12 mouse cellular contexts compared by ENCODE assay signal in genomic region chr3:97325621-97326345, GRCm38 (mm10). TPM values are rescaled to one million over a fixed set of nuclear protein-coding genes. Genes with fewer than 3 reads are reported as not detected.
DNase-seq lines count a peak whose midpoint lies in the region; ATAC-seq and TF ChIP-seq lines count a peak whose summit lies in the region.
"Had no signal": no experiment of that assay in that cellular context is flagged by ENCODE, and none has a peak within 500 bp of the region (broad histone marks: within the 10 kb centered on the region; RNA-seq: fewer than 3 reads in every experiment).

No protein-coding gene starts in this region.

- no peak overlapping the region for H3K9ac ChIP-seq in hindbrain, embryonic 12.5 days
- no peak overlapping the region for H3K9ac ChIP-seq in neural tube, embryonic 11.5 days (ENCODE audit: low read length)
- H3K9ac ChIP-seq: intestine, embryonic 15.5 days; liver, embryonic 13.5 days; neural tube, embryonic 13.5 days had no signal

- peaks cover 11% of the 10 kb centered on the region; the same call in 1 of the 2 replicates for H3K4me1 ChIP-seq in hindbrain, embryonic 12.5 days
- H3K4me1 ChIP-seq in neural tube, embryonic 11.5 days (ENCODE audit: control insufficient read depth, insufficient read depth, low read length), result peaks cover 5% of the 10 kb centered on the region; the same call in 1 of the 2 replicates
- H3K4me1 ChIP-seq in thymus, adult 2 months (replicated peaks; ENCODE audit: control insufficient read depth, insufficient read depth, low read length), result no peaks in the 10 kb centered on the region
- H3K4me1 ChIP-seq: liver, embryonic 13.5 days had no signal

- ATAC-seq in hindbrain, embryonic 12.5 days (ENCODE audit: low FRiP score), result peak; percentile 32; the same call in 1 of the 2 replicates
- peak; percentile 70; the same call in 1 of the 2 replicates for ATAC-seq in neural tube, embryonic 11.5 days (ENCODE audit: insufficient read depth, low FRiP score, low TSS enrichment)
- ATAC-seq: intestine, embryonic 15.5 days had no signal

- WGBS in hindbrain, embryonic 12.5 days, result 55% methylated on average over 15 of the region's 15 CpGs
- WGBS in neural tube, embryonic 11.5 days, result 44% methylated on average over 15 of the region's 15 CpGs
- 93% methylated on average over 15 of the region's 15 CpGs for whole genome bisulfite sequencing in thymus, adult 2 months

- DNase-seq in kidney, postnatal 4 days, result peak; percentile 41 to 43
- no peak for DNase-seq in kidney, postnatal 36 days
- DNase-seq in brain, embryonic 14.5 days (ENCODE audit: low read depth), result peak; percentile 62
- peak; percentile 40 for DNase-seq in neural tube, embryonic 11.5 days (ENCODE audit: low spot score)
- no peak for DNase-seq in gastrocnemius, postnatal 25 days
- DNase-seq in thymus, adult 2 months, result no peak
- DNase-seq: liver, embryonic 13.5 days; right cerebral cortex, postnatal 4 days had no signal

- TF ChIP-seq CTCF in brain, embryonic 14.5 days (IDR thresholded peaks at IDR 0.05; ENCODE audit: borderline replicate concordance, extremely low read depth, insufficient read depth, insufficient read length), result no peak
- no peak for TF ChIP-seq CTCF in thymus, adult 2 months (IDR thresholded peaks at IDR 0.05; ENCODE audit: borderline replicate concordance, control insufficient read depth, extremely low read depth, insufficient read depth, low read length, poor library complexity)

- no peaks in the 10 kb centered on the region for H3K36me3 ChIP-seq in hindbrain, embryonic 12.5 days
- no peaks in the 10 kb centered on the region for H3K36me3 ChIP-seq in neural tube, embryonic 11.5 days (ENCODE audit: control insufficient read depth, insufficient read depth, low read length)
- H3K36me3 ChIP-seq in thymus, adult 2 months (ENCODE audit: control insufficient read depth, insufficient read depth, low read length), result no peaks in the 10 kb centered on the region
- H3K36me3 ChIP-seq: intestine, embryonic 15.5 days; liver, embryonic 13.5 days; neural tube, embryonic 13.5 days had no signal

- TF ChIP-seq POLR2A in brain, embryonic 14.5 days (IDR thresholded peaks at IDR 0.05; ENCODE audit: borderline replicate concordance, extremely low read depth, insufficient read depth, insufficient read length, poor library complexity, severe bottlenecking), result no peak
- no peak for TF ChIP-seq POLR2A in thymus, adult 2 months (IDR thresholded peaks at IDR 0.05; ENCODE audit: control insufficient read depth, extremely low read depth, insufficient read depth, low read length, poor library complexity)

- no peak overlapping the region for H3K4me3 ChIP-seq in hindbrain, embryonic 12.5 days
- no peak overlapping the region for H3K4me3 ChIP-seq in neural tube, embryonic 11.5 days (ENCODE audit: low read depth, low read length)
- H3K4me3 ChIP-seq in thymus, adult 2 months (ENCODE audit: control insufficient read depth, insufficient read depth, low read length), result no peak overlapping the region
- H3K4me3 ChIP-seq: intestine, embryonic 15.5 days; layer of hippocampus, adult 2 months; liver, embryonic 13.5 days; neural tube, embryonic 13.5 days had no signal

- no peak overlapping the region for H3K27ac ChIP-seq in hindbrain, embryonic 12.5 days
- peak overlapping the region; percentile 60; the same call in 1 of the 2 replicates for H3K27ac ChIP-seq in neural tube, embryonic 11.5 days (ENCODE audit: low read depth, low read length)
- H3K27ac ChIP-seq in thymus, adult 2 months (ENCODE audit: control insufficient read depth, insufficient read depth, low read length), result no peak overlapping the region
- H3K27ac ChIP-seq: intestine, embryonic 15.5 days; layer of hippocampus, adult 2 months; liver, embryonic 13.5 days; neural tube, embryonic 13.5 days had no signal

- no peaks in the 10 kb centered on the region; the same call in 1 of the 2 replicates for H3K9me3 ChIP-seq in hindbrain, embryonic 12.5 days (replicated peaks)
- no peaks in the 10 kb centered on the region for H3K9me3 ChIP-seq in neural tube, embryonic 11.5 days (ENCODE audit: control insufficient read depth, low read length)
- H3K9me3 ChIP-seq: intestine, embryonic 15.5 days had no signal

- H3K27me3 ChIP-seq in hindbrain, embryonic 12.5 days, result no peaks in the 10 kb centered on the region; the same call in 1 of the 2 replicates
- H3K27me3 ChIP-seq in neural tube, embryonic 11.5 days (ENCODE audit: control insufficient read depth, insufficient read depth, low read length), result no peaks in the 10 kb centered on the region
- H3K27me3 ChIP-seq in thymus, adult 2 months (ENCODE audit: control insufficient read depth, insufficient read depth, low read length), result no peaks in the 10 kb centered on the region
- H3K27me3 ChIP-seq: intestine, embryonic 15.5 days; liver, embryonic 13.5 days; neural tube, embryonic 13.5 days had no signal

- no peak overlapping the region for H3K4me2 ChIP-seq in hindbrain, embryonic 12.5 days (replicated peaks)
- H3K4me2 ChIP-seq in neural tube, embryonic 11.5 days (ENCODE audit: low read depth), result no peak overlapping the region
- H3K4me2 ChIP-seq: intestine, embryonic 15.5 days; liver, embryonic 13.5 days; neural tube, embryonic 13.5 days had no signal

RNA-seq across cellular contexts. Expression of gene Bcl9, which starts 28.1 kb away (rescaled TPM):
- polyA plus RNA-seq in brain, embryonic 14.5 days (2012; rRNA removed), result 37.4 and 77.8 TPM in 2 replicates
- polyA plus RNA-seq in hindbrain, embryonic 12.5 days (2016; fragmentation: Nextera tagmentation; extraction: Ambion mirVana), result 72.8 and 82.3 TPM in 2 replicates
- polyA plus RNA-seq in neural tube, embryonic 11.5 days (2014; fragmentation: Nextera tagmentation; extraction: Ambion mirVana), result 61.9 and 65.4 TPM in 2 replicates
- 1 to 10 TPM; 2.7 to 2.9 TPM for total RNA-seq in gastrocnemius, postnatal 25 days (2021)
- polyA plus RNA-seq in thymus, adult 2 months (2012; rRNA removed), result 22.8 and 25.8 TPM in 2 replicates

Comparison
In these comparisons a context has a peak if more than half of its experiments do, and no peak if none do; other contexts are left out.
1. DNase-seq: peak in kidney, postnatal 4 days (2 of 2), brain, embryonic 14.5 days (single experiment) and neural tube, embryonic 11.5 days (single experiment); none in kidney, postnatal 36 days (0 of 2), gastrocnemius, postnatal 25 days (single experiment) and thymus, adult 2 months (single experiment).